Mouse (Mus musculus) MEL (cell line): Measurements from ENCODE around the gene Gtf2ird1. TPM values are rescaled to one million over a fixed set of nuclear protein-coding genes. Genes with fewer than 3 reads are reported as not detected.

Source experiments
- DNase-seq: peaks from one replicate; pipeline ENCODE4 v3.0.0; 2011; ENCODE audit warnings: low read depth, low spot score
- H3K27ac ChIP-seq: 2 replicates; pipeline ENCODE4 v1.5.1; 2012; ENCODE audit warnings: low read depth, mild to moderate bottlenecking, control low read depth, low read length, moderate library complexity; ENCODE audit not compliant: control insufficient read depth
- H3K27me3 ChIP-seq, 2 experiments: fragments of 150-350 bp in 1 of 2; sonication (generic) in 1 of 2; 2 replicates each; pipeline ENCODE4 v1.6.1; 2012; ENCODE audit warnings: low read length in 2 of 2, mild to moderate bottlenecking in 2 of 2, improper control_type of control experiment in 1 of 2, moderate library complexity in 1 of 2; ENCODE audit not compliant: insufficient read depth in 2 of 2, control insufficient read depth in 1 of 2
- H3K36me3 ChIP-seq, 2 experiments: 2 replicates each; pipeline ENCODE4 v1.6.1; 2012 to 2014; ENCODE audit warnings: low read length in 2 of 2, improper control_type of control experiment in 1 of 2, inconsistent platforms in 1 of 2, mild to moderate bottlenecking in 1 of 2; ENCODE audit not compliant: insufficient read depth in 2 of 2, control insufficient read depth in 1 of 2
- H3K4me1 ChIP-seq, 2 experiments: fragments of 150-350 bp in 1 of 2; sonication (generic) in 1 of 2; 2 replicates each; pipeline ENCODE4 v1.6.1; 2012; ENCODE audit warnings: low read length in 2 of 2, improper control_type of control experiment in 1 of 2, mild to moderate bottlenecking in 1 of 2; ENCODE audit not compliant: insufficient read depth in 2 of 2, control insufficient read depth in 1 of 2
- H3K4me3 ChIP-seq, 2 experiments: fragments of 150-350 bp in 1 of 2; sonication (generic) in 1 of 2; 2 replicates each; pipeline ENCODE4 v1.5.1; 2012; ENCODE audit warnings: low read depth in 2 of 2, low read length in 2 of 2, mild to moderate bottlenecking in 2 of 2, moderate library complexity in 2 of 2, control low read depth in 1 of 2, improper control_type of control experiment in 1 of 2; ENCODE audit not compliant: control insufficient read depth in 1 of 2, insufficient read depth in 1 of 2
- H3K79me2 ChIP-seq: 2 replicates; pipeline ENCODE4 v1.6.1; 2012; ENCODE audit warnings: mild to moderate bottlenecking, low read length, moderate library complexity; ENCODE audit not compliant: control insufficient read depth, poor library complexity, insufficient read depth
- H3K9ac ChIP-seq: 2 replicates; pipeline ENCODE4 v1.6.1; 2012; ENCODE audit warnings: low read depth, mild to moderate bottlenecking, control low read depth, low read length, moderate library complexity; ENCODE audit not compliant: control insufficient read depth, poor library complexity, severe bottlenecking
- H3K9me3 ChIP-seq: fragments of 150-350 bp; sonication (generic); replicated peaks from 2 replicates; pipeline ENCODE4 v1.6.1; 2012; ENCODE audit warnings: mild to moderate bottlenecking, low read length, improper control_type of control experiment, moderate library complexity; ENCODE audit not compliant: insufficient read depth
- BHLHE40 ChIP-seq: IDR thresholded peaks from 2 replicates; pipeline ENCODE4 v1.6.1; 2012; ENCODE audit warnings: low read depth, mild to moderate bottlenecking, inconsistent platforms, low read length, improper control_type of control experiment, borderline replicate concordance
- CHD2 ChIP-seq: IDR thresholded peaks from 2 replicates; pipeline ENCODE4 v1.6.1; 2011; ENCODE audit warnings: low read length, improper control_type of control experiment
- E2F4 ChIP-seq: IDR thresholded peaks from 2 replicates; pipeline ENCODE4 v1.6.1; 2011; ENCODE audit warnings: low read depth, low read length, improper control_type of control experiment, borderline replicate concordance
- ELF1 ChIP-seq: IDR thresholded peaks from 2 replicates; pipeline ENCODE4 v1.6.1; 2014; ENCODE audit warnings: low read depth, mild to moderate bottlenecking, inconsistent platforms, low read length, improper control_type of control experiment, moderate library complexity
- EP300 ChIP-seq, 2 experiments: IDR thresholded peaks; 2 replicates each; pipeline ENCODE4 v1.6.1; 2011; ENCODE audit warnings: improper control_type of control experiment in 2 of 2, low read length in 2 of 2, low read depth in 1 of 2, mild to moderate bottlenecking in 1 of 2
- KAT2A ChIP-seq: conservative IDR thresholded peaks from 2 replicates; pipeline ENCODE4 v1.6.1; 2012; ENCODE audit warnings: low read depth, low read length, improper control_type of control experiment, inconsistent platforms
- MAFK ChIP-seq: IDR thresholded peaks from 2 replicates; pipeline ENCODE4 v1.6.1; 2011; ENCODE audit warnings: low read depth, mild to moderate bottlenecking, low read length, improper control_type of control experiment, borderline replicate concordance
- MAX ChIP-seq: IDR thresholded peaks from 2 replicates; pipeline ENCODE4 v1.6.1; 2011; ENCODE audit warnings: low read length, improper control_type of control experiment
- MYB ChIP-seq: IDR thresholded peaks from 2 replicates; pipeline ENCODE4 v1.6.1; 2011; ENCODE audit warnings: mild to moderate bottlenecking, low read depth, low read length, improper control_type of control experiment
- MYC ChIP-seq: IDR thresholded peaks from 2 replicates; pipeline ENCODE4 v1.6.1; 2011; ENCODE audit warnings: low read depth, mild to moderate bottlenecking, low read length, improper control_type of control experiment, moderate library complexity
- NELFE ChIP-seq: IDR thresholded peaks from 2 replicates; pipeline ENCODE4 v1.6.1; 2011; ENCODE audit warnings: low read depth, low read length, improper control_type of control experiment
- POLR2A ChIP-seq, 2 experiments: IDR thresholded peaks; 2 replicates each; pipeline ENCODE4 v1.6.1; 2011 to 2012; ENCODE audit warnings: low read length in 2 of 2, mild to moderate bottlenecking in 2 of 2, control low read depth in 1 of 2, improper control_type of control experiment in 1 of 2, low read depth in 1 of 2, moderate library complexity in 1 of 2; ENCODE audit not compliant: control insufficient read depth in 1 of 2, insufficient read depth in 1 of 2, poor library complexity in 1 of 2
- POLR2AphosphoS2 ChIP-seq: IDR thresholded peaks from 2 replicates; pipeline ENCODE4 v1.6.1; 2011; ENCODE audit warnings: low read length, improper control_type of control experiment
- POLR2AphosphoS5 ChIP-seq: IDR thresholded peaks from 2 replicates; pipeline ENCODE4 v1.6.1; 2012; ENCODE audit warnings: low read depth, borderline replicate concordance, mild to moderate bottlenecking, inconsistent platforms, low read length, moderate library complexity, mixed read lengths
- RAD21 ChIP-seq: IDR thresholded peaks from 2 replicates; pipeline ENCODE4 v1.6.1; 2011; ENCODE audit warnings: mild to moderate bottlenecking, low read depth, low read length, improper control_type of control experiment
- RCOR1 ChIP-seq: IDR thresholded peaks from 2 replicates; pipeline ENCODE4 v1.6.1; 2012; ENCODE audit warnings: low read depth, mild to moderate bottlenecking, inconsistent platforms, low read length, improper control_type of control experiment
- TAL1 ChIP-seq: IDR thresholded peaks from 2 replicates; pipeline ENCODE4 v1.6.1; 2012; ENCODE audit warnings: mild to moderate bottlenecking, inconsistent platforms, low read length, moderate library complexity, mixed read lengths
- TCF12 ChIP-seq: IDR thresholded peaks from 2 replicates; pipeline ENCODE4 v1.6.1; 2014; ENCODE audit warnings: low read depth, mild to moderate bottlenecking, inconsistent platforms, low read length, improper control_type of control experiment, moderate library complexity
- USF1 ChIP-seq: IDR thresholded peaks from 2 replicates; pipeline ENCODE4 v1.6.1; 2014; ENCODE audit warnings: low read depth, mild to moderate bottlenecking, inconsistent platforms, low read length, improper control_type of control experiment, moderate library complexity
- ZC3H11A ChIP-seq: IDR thresholded peaks from 2 replicates; pipeline ENCODE4 v1.6.1; 2012; ENCODE audit warnings: low read depth, mild to moderate bottlenecking, inconsistent platforms, low read length, improper control_type of control experiment
- ZNF384 ChIP-seq: IDR thresholded peaks from 2 replicates; pipeline ENCODE4 v1.6.1; 2012; ENCODE audit warnings: low read depth, mild to moderate bottlenecking, inconsistent platforms, low read length, improper control_type of control experiment
- polyA plus RNA-seq, 2 experiments: library from polyadenylated mRNA; stranded (reverse) in 1 of 2; unstranded in 1 of 2; fragments of >175 nt in 1 of 2; fragments of >200 nt in 1 of 2; gene quantifications; 2 replicates each; pipeline versions ENCODE4 v1.2.1 to v1.2.4; 2012; ENCODE audit warnings: low replicate concordance in 2 of 2, low read depth in 1 of 2; ENCODE audit not compliant: insufficient read length in 2 of 2, insufficient read depth in 1 of 2, missing spikeins in 1 of 2
- total RNA-seq: library from RNA; depleted of rRNA; stranded (reverse); fragments of 300-350 nt; gene quantifications from 2 replicates; pipeline ENCODE4 v1.2.3, GENCODE M21; 2012

The Gtf2ird1 gene
- total and polyA plus RNA-seq, 3 experiments: 15.2 to 54.7 TPM; not detected in 1

- TF ChIP-seq BHLHE40 (no peak), ELF1 (no peak), MAFK (no peak), POLR2AphosphoS2 (no peak), POLR2A (IDR thresholded peaks at IDR 0.05; ENCODE audit: control insufficient read depth in 1 of 2, insufficient read depth in 1 of 2, low read depth in 1 of 2, low read length in 2 of 2, poor library complexity in 1 of 2) (no peak), POLR2AphosphoS5 (no peak), MAX (no peak), ZNF384 (no peak), ZC3H11A (peak; percentile 62), MYC (peak; percentile 56), MYB (no peak), TCF12 (no peak), E2F4 (no peak), EP300 (IDR thresholded peaks at IDR 0.05; ENCODE audit: low read depth in 1 of 2, low read length in 2 of 2) (no peak), CHD2 (no peak), RCOR1 (no peak), RAD21 (peak; percentile 75)
Measured at GRCm38 (mm10) chr5:134473902-134474301, 17.4 kb upstream of the Gtf2ird1 start (continued).

- H3K4me1 ChIP-seq: no peaks in the 10 kb centered on the region
- H3K36me3 ChIP-seq: no peaks in the 10 kb centered on the region
- no peak overlapping the region for H3K27ac ChIP-seq
- H3K4me3 ChIP-seq: no peak overlapping the region
- no peaks in the 10 kb centered on the region for H3K9me3 ChIP-seq
- no peak for TF ChIP-seq KAT2A
- TF ChIP-seq USF1: no peak
- TF ChIP-seq NELFE: no peak
- TF ChIP-seq MAFK: no peak
- TF ChIP-seq TAL1: no peak
- TF ChIP-seq, all 39 proteins: peak for 0
- DNase-seq: no peak
- Histone ChIP-seq H3K27me3 (no peaks in the 10 kb centered on the region), H3K9ac (no peak overlapping the region), H3K79me2 (no peaks in the 10 kb centered on the region)
Measured at GRCm38 (mm10) chr5:134470538-134471169, 14.1 kb upstream of the Gtf2ird1 start.
